Mouse (Mus musculus) midbrain, embryonic 14.5 days (tissue): Measurements from ENCODE around the gene Cnn1. TPM values are rescaled to one million over a fixed set of nuclear protein-coding genes. Genes with fewer than 3 reads are reported as not detected.

Experiments
- ATAC-seq: fragments of 200-750 bp; cut with Nextera tagmentation; 2 replicates; pipeline ENCODE4 v1.8.0; 2017; ENCODE audit warnings: moderate number of reproducible peaks, moderate library complexity; ENCODE audit not compliant: low FRiP score, low TSS enrichment
- DNase-seq: peaks from one replicate; pipeline ENCODE4 v3.0.0-alpha.2; 2015
- H3K27ac ChIP-seq: fragments of 300-500 bp; sonication (generic); replicated peaks from 2 replicates; pipeline ENCODE4 v1.5.1; 2014; ENCODE audit warnings: mild to moderate bottlenecking, low read depth, low read length, moderate library complexity
- H3K27me3 ChIP-seq: fragments of 300-500 bp; sonication (generic); 2 replicates; pipeline ENCODE4 v1.6.1; 2014; ENCODE audit warnings: low read length, control low read depth, mixed read lengths; ENCODE audit not compliant: control insufficient read depth, insufficient read depth
- H3K36me3 ChIP-seq: fragments of 300-500 bp; sonication (generic); 2 replicates; pipeline ENCODE4 v1.6.1; 2014; ENCODE audit warnings: low read length, control low read depth; ENCODE audit not compliant: control insufficient read depth, insufficient read depth
- H3K4me1 ChIP-seq: fragments of 300-500 bp; sonication (generic); 2 replicates; pipeline ENCODE4 v1.6.1; 2014; ENCODE audit warnings: mild to moderate bottlenecking, antibody characterized with exemption, low read length, control low read depth; ENCODE audit not compliant: control insufficient read depth, insufficient read depth
- H3K4me2 ChIP-seq: fragments of 300-500 bp; sonication (generic); 2 replicates; pipeline ENCODE4 v1.6.1; 2014; ENCODE audit warnings: mild to moderate bottlenecking, low read length, moderate library complexity
- H3K4me3 ChIP-seq: fragments of 300-500 bp; sonication (generic); replicated peaks from 2 replicates; pipeline ENCODE4 v1.5.1; 2014; ENCODE audit warnings: low read depth, low read length
- H3K9ac ChIP-seq: fragments of 300-500 bp; sonication (generic); replicated peaks from 2 replicates; pipeline ENCODE4 v1.6.1; 2014; ENCODE audit warnings: mild to moderate bottlenecking, low read length, moderate library complexity
- H3K9me3 ChIP-seq: fragments of 300-500 bp; sonication (generic); 2 replicates; pipeline ENCODE4 v1.6.1; 2016; ENCODE audit warnings: low read length, control low read depth, mixed read lengths; ENCODE audit not compliant: control insufficient read depth
- WGBS: fragments of 180-500 bp; shearing (Covaris S2); extraction: QIAGEN DNeasy Blood & Tissue Kit; methylation state at CpG from one replicate; pipeline ENCODE4 v1.1.7; 2014; 5-methylcytosine and 5-hydroxymethylcytosine counted together
- polyA plus RNA-seq: library from polyadenylated mRNA; unstranded; fragments of >200 nt; fragmentation: Nextera tagmentation; extraction: Ambion mirVana; gene quantifications from 2 replicates; pipeline ENCODE4 v1.2.1, GENCODE M21; 2014

Cnn1 gene
- polyA plus RNA-seq, 1 experiment from 2014 or later, result 0.58 TPM

GRCm38 (mm10) chr9:22087034-22087618 is 11.9 kb upstream of the Cnn1 start:
- Histone ChIP-seq H3K4me3 (no peak overlapping the region), H3K27ac (no peak overlapping the region), H3K4me2 (no peak overlapping the region), H3K9ac (no peak overlapping the region), H3K4me1 (peaks cover 8% of the 10 kb centered on the region), H3K36me3 (0 out of 2 replicates have a peak, but pooled peaks cover 5% of the 10 kb centered on the region), H3K27me3 (no peaks in the 10 kb centered on the region), H3K9me3 (no peaks in the 10 kb centered on the region)
- no peak for DNase-seq
- WGBS, result 83% methylated on average over 2 of the region's 2 CpGs
- ATAC-seq, result no peak

GRCm38 (mm10) chr9:22089281-22089680 is 9.7 kb upstream of the Cnn1 start:
- Histone ChIP-seq H3K9ac (no peak overlapping the region), H3K4me1 (peaks cover 8% of the 10 kb centered on the region), H3K4me2 (no peak overlapping the region), H3K27me3 (no peaks in the 10 kb centered on the region), H3K27ac (no peak overlapping the region), H3K4me3 (no peak overlapping the region), H3K36me3 (no peaks in the 10 kb centered on the region), H3K9me3 (no peaks in the 10 kb centered on the region)
- DNase-seq (no peak), ATAC-seq (no peak)
- WGBS, result 97% methylated on average over 7 of the region's 7 CpGs

- ATAC-seq (no peak), DNase-seq (no peak)
- Histone ChIP-seq H3K36me3 (no peaks in the 10 kb centered on the region), H3K4me2 (no peak overlapping the region), H3K4me3 (no peak overlapping the region), H3K9me3 (no peaks in the 10 kb centered on the region), H3K9ac (no peak overlapping the region), H3K27me3 (no peaks in the 10 kb centered on the region), H3K27ac (no peak overlapping the region), H3K4me1 (peaks cover 5% of the 10 kb centered on the region)
- WGBS, result 86% methylated on average over 7 of the region's 7 CpGs
These were observed 9.0 kb upstream of the Cnn1 start for GRCm38 (mm10) chr9:22089986-22090385.

GRCm38 (mm10) chr9:22092746-22093145 is 6.3 kb upstream of the Cnn1 start:
- Histone ChIP-seq H3K27me3 (no peaks in the 10 kb centered on the region), H3K27ac (no peak overlapping the region), H3K9me3 (no peaks in the 10 kb centered on the region), H3K4me1 (0 out of 2 replicates have a peak, but pooled peaks cover 4% of the 10 kb centered on the region), H3K4me3 (no peak overlapping the region), H3K9ac (no peak overlapping the region), H3K4me2 (no peak overlapping the region), H3K36me3 (no peaks in the 10 kb centered on the region)
- 89% methylated on average over 6 of the region's 6 CpGs for WGBS
- DNase-seq (no peak), ATAC-seq (no peak)

- 3% methylated on average over 24 of the region's 24 CpGs for WGBS
- H3K36me3 ChIP-seq, result no peaks in the 10 kb centered on the region
- peak overlapping the region; percentile 32 for H3K4me3 ChIP-seq
- 0 out of 2 replicates have a peak, but pooled peaks cover 4% of the 10 kb centered on the region for H3K4me1 ChIP-seq
- no peaks in the 10 kb centered on the region for H3K9me3 ChIP-seq
- H3K4me2 ChIP-seq, result peak overlapping the region; percentile 64
- no peak overlapping the region for H3K27ac ChIP-seq
- peak; percentile 82 for DNase-seq
- peak; percentile 69; the same call in 1 of the 2 replicates for ATAC-seq
- peak overlapping the region; percentile 46; the same call in 1 of the 2 replicates for H3K9ac ChIP-seq
- H3K27me3 ChIP-seq, result peaks cover 21% of the 10 kb centered on the region
These were observed 3.1 kb upstream of the Cnn1 start for GRCm38 (mm10) chr9:22095854-22096307.

GRCm38 (mm10) chr9:22099922-22100321 is 906 bp downstream of the Cnn1 start:
- no peaks in the 10 kb centered on the region for H3K9me3 ChIP-seq
- ATAC-seq (no peak), DNase-seq (no peak)
- 0 out of 2 replicates have a peak, but pooled peaks cover 4% of the 10 kb centered on the region for H3K4me1 ChIP-seq
- peaks cover 21% of the 10 kb centered on the region for H3K27me3 ChIP-seq
- no peak overlapping the region for H3K27ac ChIP-seq
- WGBS, result 7% methylated on average over 18 of the region's 18 CpGs
- no peak overlapping the region for H3K4me3 ChIP-seq
- H3K36me3 ChIP-seq, result no peaks in the 10 kb centered on the region
- no peak overlapping the region for H3K9ac ChIP-seq
- no peak overlapping the region for H3K4me2 ChIP-seq

- 92% methylated on average over 9 of the region's 9 CpGs for WGBS
- no peak overlapping the region for H3K4me2 ChIP-seq
- H3K4me3 ChIP-seq, result no peak overlapping the region
- DNase-seq (no peak), ATAC-seq (no peak)
- no peak overlapping the region for H3K27ac ChIP-seq
- H3K9ac ChIP-seq, result no peak overlapping the region
- H3K4me1 ChIP-seq, result no peaks in the 10 kb centered on the region
- H3K9me3 ChIP-seq, result no peaks in the 10 kb centered on the region
- H3K36me3 ChIP-seq, result peaks cover 35% of the 10 kb centered on the region
- H3K27me3 ChIP-seq, result no peaks in the 10 kb centered on the region
These were observed 9.2 kb downstream of the Cnn1 start for GRCm38 (mm10) chr9:22108194-22108593.

GRCm38 (mm10) chr9:22115635-22116034 is 16.6 kb downstream of the Cnn1 start:
- Histone ChIP-seq H3K9ac (peak overlapping the region; percentile 79; the same call in 1 of the 2 replicates), H3K36me3 (peaks cover 30% of the 10 kb centered on the region), H3K4me3 (peak overlapping the region; percentile 87), H3K27ac (no peak overlapping the region), H3K27me3 (no peaks in the 10 kb centered on the region), H3K4me1 (peaks cover 16% of the 10 kb centered on the region), H3K9me3 (no peaks in the 10 kb centered on the region), H3K4me2 (peak overlapping the region; percentile 90)
- no peak for ATAC-seq
- no peak for DNase-seq
- 91% methylated on average over 4 of the region's 4 CpGs for WGBS

- ATAC-seq (no peak), DNase-seq (peak; percentile 16)
- Histone ChIP-seq H3K9ac (peak overlapping the region; percentile 79), H3K9me3 (no peaks in the 10 kb centered on the region), H3K27me3 (no peaks in the 10 kb centered on the region), H3K4me2 (peak overlapping the region; percentile 90), H3K4me1 (peaks cover 16% of the 10 kb centered on the region), H3K27ac (no peak overlapping the region), H3K4me3 (peak overlapping the region; percentile 87), H3K36me3 (peaks cover 26% of the 10 kb centered on the region)
- 16% methylated on average over 15 of the region's 15 CpGs for WGBS
These were observed 17.1 kb downstream of the Cnn1 start for GRCm38 (mm10) chr9:22116086-22116485.
